Mouse (Mus musculus): ENCODE measurements at regions not wholly inside any gene's neighbourhood (a gene's known extent, or its start where the extent isn't known, plus 50 kb on each side); places are given as distances from the start of the nearest gene placed in this dataset.

DNA sequence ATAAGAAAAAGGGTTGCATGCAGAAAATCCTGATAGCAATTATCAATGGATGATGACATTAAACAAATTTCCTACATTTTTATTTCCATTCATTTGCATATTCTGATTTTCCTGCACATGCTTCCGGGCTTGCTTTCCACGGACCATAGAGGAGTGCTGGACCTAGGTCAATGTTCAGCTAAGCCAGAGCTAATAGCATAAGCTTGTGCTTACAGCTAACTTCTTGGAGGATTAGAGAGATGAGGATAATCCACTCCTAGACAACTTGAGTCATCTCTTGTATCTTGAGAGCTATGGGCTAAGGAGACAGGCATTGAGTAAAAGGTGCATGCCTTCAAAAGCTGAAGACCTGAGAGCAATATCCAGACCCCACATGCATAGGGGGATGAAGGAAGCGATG is 154.5 kb downstream of the Pfkfb3 start:
- H3K79me2 ChIP-seq (ENCODE audit: control insufficient read depth, insufficient read depth), result no peaks in the 10 kb centered on the region
- H3K36me3 ChIP-seq (ENCODE audit: control insufficient read depth, insufficient read depth), result no peaks in the 10 kb centered on the region
- TF ChIP-seq SRF (IDR thresholded peaks at IDR 0.05; ENCODE audit: control insufficient read depth, insufficient read length, low read depth) (no peak), CEBPB (IDR thresholded peaks at IDR 0.05; ENCODE audit: insufficient read depth, poor library complexity, severe bottlenecking) (no peak), MAX (IDR thresholded peaks at IDR 0.05; ENCODE audit: low read depth) (no peak)
- H3K27me3 ChIP-seq (ENCODE audit: control insufficient read depth, insufficient read depth, insufficient read length), result no peaks in the 10 kb centered on the region
- H3ac ChIP-seq (ENCODE audit: control insufficient read depth, insufficient read length), result no peak overlapping the region
- no peak overlapping the region for H3K4me3 ChIP-seq
- no peak overlapping the region for H3K4me2 ChIP-seq (ENCODE audit: low read depth)

DNA sequence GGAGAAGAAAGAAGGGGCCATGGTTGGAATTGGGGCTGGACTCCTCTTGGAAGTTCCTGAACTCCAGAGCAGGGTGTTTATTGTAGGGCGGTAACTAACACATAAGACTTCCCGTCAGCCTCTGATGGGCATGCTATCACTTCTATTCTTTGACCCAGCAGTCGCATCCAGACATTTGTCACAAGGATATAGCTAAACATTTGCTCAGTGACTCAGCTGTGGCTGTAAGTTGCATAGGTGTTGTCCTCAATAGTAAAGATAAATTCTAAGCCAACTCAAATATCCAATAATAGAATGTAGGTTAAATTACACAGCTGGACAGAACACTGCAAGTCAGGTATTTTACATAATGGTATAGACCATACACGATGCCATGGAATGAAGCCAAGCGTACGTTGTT is 154.9 kb downstream of the Pfkfb3 start:
- H3K4me2 ChIP-seq (ENCODE audit: low read depth), result no peak overlapping the region
- H3K36me3 ChIP-seq (ENCODE audit: control insufficient read depth, insufficient read depth), result no peaks in the 10 kb centered on the region
- TF ChIP-seq TCF12 (IDR thresholded peaks at IDR 0.05; ENCODE audit: insufficient read depth, poor library complexity, severe bottlenecking) (no peak), E2F4 (IDR thresholded peaks at IDR 0.05; ENCODE audit: insufficient read depth) (no peak), POLR2A (IDR thresholded peaks at IDR 0.05; ENCODE audit: insufficient read length, low read depth) (no peak), SRF (IDR thresholded peaks at IDR 0.05; ENCODE audit: control insufficient read depth, insufficient read length, low read depth) (no peak), POLR2AphosphoS2 (IDR thresholded peaks at IDR 0.05; ENCODE audit: insufficient read length, low read depth) (no peak)
- H3ac ChIP-seq (ENCODE audit: control insufficient read depth, insufficient read length), result no peak overlapping the region
- no peaks in the 10 kb centered on the region for H3K79me2 ChIP-seq (ENCODE audit: control insufficient read depth, insufficient read depth)
- no peaks in the 10 kb centered on the region for H3K27me3 ChIP-seq (ENCODE audit: control insufficient read depth, insufficient read depth, insufficient read length)
- no peak overlapping the region for H3K4me3 ChIP-seq

DNA sequence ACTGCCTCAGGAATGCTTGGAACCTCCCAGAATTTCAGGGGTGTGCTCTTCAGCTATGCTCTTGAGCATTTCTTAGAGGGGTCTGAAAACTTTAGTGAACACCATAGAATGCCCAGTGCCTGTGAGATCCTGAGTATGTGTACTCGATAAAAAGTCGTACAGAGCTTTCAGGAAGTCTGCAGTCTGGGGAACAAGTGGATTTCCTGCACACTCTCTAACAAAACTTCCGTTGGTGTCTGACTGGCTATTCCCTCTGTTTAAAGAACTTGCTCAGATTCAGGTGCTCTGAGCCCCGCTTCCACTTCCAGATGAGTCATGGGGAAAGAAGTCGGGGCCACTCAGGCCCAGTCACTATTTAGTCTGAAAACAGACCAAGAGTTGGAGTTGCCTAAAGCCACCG is 155.5 kb downstream of the Pfkfb3 start:
- H3K36me3 ChIP-seq (ENCODE audit: control insufficient read depth, insufficient read depth), result no peaks in the 10 kb centered on the region
- H3K27me3 ChIP-seq (ENCODE audit: control insufficient read depth, insufficient read depth, insufficient read length), result no peaks in the 10 kb centered on the region
- no peak overlapping the region for H3K4me2 ChIP-seq (ENCODE audit: low read depth)
- H3K4me3 ChIP-seq, result no peak overlapping the region
- H3K79me2 ChIP-seq (ENCODE audit: control insufficient read depth, insufficient read depth), result no peaks in the 10 kb centered on the region
- TF ChIP-seq POLR2AphosphoS2 (IDR thresholded peaks at IDR 0.05; ENCODE audit: insufficient read length, low read depth) (no peak), MAX (IDR thresholded peaks at IDR 0.05; ENCODE audit: low read depth) (no peak), TCF3 (IDR thresholded peaks at IDR 0.05; ENCODE audit: insufficient read length, low read depth) (no peak), MYOG (IDR thresholded peaks at IDR 0.05; ENCODE audit: control insufficient read depth in 1 of 3, insufficient read depth in 1 of 3, insufficient read length in 2 of 3, low read depth in 2 of 3) (no peak), REST (IDR thresholded peaks at IDR 0.05; ENCODE audit: insufficient read depth, insufficient read length) (no peak), TCF12 (IDR thresholded peaks at IDR 0.05; ENCODE audit: insufficient read depth, poor library complexity, severe bottlenecking) (no peak), SRF (IDR thresholded peaks at IDR 0.05; ENCODE audit: control insufficient read depth, insufficient read length, low read depth) (no peak), POLR2A (IDR thresholded peaks at IDR 0.05; ENCODE audit: insufficient read length, low read depth) (no peak), MYOD1 (IDR thresholded peaks at IDR 0.05; ENCODE audit: control insufficient read depth in 1 of 3, insufficient read length in 2 of 3, low read depth in 2 of 3) (no peak), E2F4 (IDR thresholded peaks at IDR 0.05; ENCODE audit: insufficient read depth) (no peak), CEBPB (IDR thresholded peaks at IDR 0.05; ENCODE audit: insufficient read depth, poor library complexity, severe bottlenecking) (no peak), USF1 (IDR thresholded peaks at IDR 0.05; ENCODE audit: low read depth) (no peak)
- H3ac ChIP-seq (ENCODE audit: control insufficient read depth, insufficient read length), result no peak overlapping the region

DNA sequence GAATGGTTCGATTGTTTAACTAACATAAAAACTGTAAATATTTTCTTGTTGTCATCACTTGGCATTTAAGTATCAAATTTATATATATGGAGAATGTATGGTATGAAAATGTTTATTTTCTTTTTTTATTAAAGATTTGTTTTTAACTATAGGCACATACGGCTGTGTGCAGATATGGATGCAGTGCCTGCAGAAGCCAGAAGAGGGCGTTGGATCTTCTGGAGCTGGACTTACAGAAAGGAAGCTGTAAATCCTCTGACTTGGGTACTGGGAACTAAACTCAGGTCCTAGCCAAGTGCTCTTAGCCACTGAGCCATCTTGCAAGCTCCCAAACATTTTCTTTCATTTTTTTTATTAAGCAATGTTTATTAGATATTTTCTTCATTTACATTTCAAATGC is 157.0 kb downstream of the Pfkfb3 start:
- no peaks in the 10 kb centered on the region for H3K79me2 ChIP-seq (ENCODE audit: control insufficient read depth, insufficient read depth)
- no peak overlapping the region for H3ac ChIP-seq (ENCODE audit: control insufficient read depth, insufficient read length)
- H3K4me3 ChIP-seq, result no peak overlapping the region
- no peak overlapping the region for H3K4me2 ChIP-seq (ENCODE audit: low read depth)
- H3K36me3 ChIP-seq (ENCODE audit: control insufficient read depth, insufficient read depth), result no peaks in the 10 kb centered on the region
- H3K27me3 ChIP-seq (ENCODE audit: control insufficient read depth, insufficient read depth, insufficient read length), result no peaks in the 10 kb centered on the region
- no peak for TF ChIP-seq POLR2AphosphoS2 (IDR thresholded peaks at IDR 0.05; ENCODE audit: insufficient read length, low read depth)
- TF ChIP-seq TCF12 (IDR thresholded peaks at IDR 0.05; ENCODE audit: insufficient read depth, poor library complexity, severe bottlenecking), result no peak
- no peak for TF ChIP-seq REST (IDR thresholded peaks at IDR 0.05; ENCODE audit: insufficient read depth, insufficient read length)
- TF ChIP-seq MAX (IDR thresholded peaks at IDR 0.05; ENCODE audit: low read depth), result no peak
- no peak for TF ChIP-seq E2F4 (IDR thresholded peaks at IDR 0.05; ENCODE audit: insufficient read depth)
- no peak for TF ChIP-seq SRF (IDR thresholded peaks at IDR 0.05; ENCODE audit: control insufficient read depth, insufficient read length, low read depth)
- TF ChIP-seq USF1 (IDR thresholded peaks at IDR 0.05; ENCODE audit: low read depth), result no peak
- no peak for TF ChIP-seq TCF3 (IDR thresholded peaks at IDR 0.05; ENCODE audit: insufficient read length, low read depth)
- no peak for TF ChIP-seq CEBPB (IDR thresholded peaks at IDR 0.05; ENCODE audit: insufficient read depth, poor library complexity, severe bottlenecking)

DNA sequence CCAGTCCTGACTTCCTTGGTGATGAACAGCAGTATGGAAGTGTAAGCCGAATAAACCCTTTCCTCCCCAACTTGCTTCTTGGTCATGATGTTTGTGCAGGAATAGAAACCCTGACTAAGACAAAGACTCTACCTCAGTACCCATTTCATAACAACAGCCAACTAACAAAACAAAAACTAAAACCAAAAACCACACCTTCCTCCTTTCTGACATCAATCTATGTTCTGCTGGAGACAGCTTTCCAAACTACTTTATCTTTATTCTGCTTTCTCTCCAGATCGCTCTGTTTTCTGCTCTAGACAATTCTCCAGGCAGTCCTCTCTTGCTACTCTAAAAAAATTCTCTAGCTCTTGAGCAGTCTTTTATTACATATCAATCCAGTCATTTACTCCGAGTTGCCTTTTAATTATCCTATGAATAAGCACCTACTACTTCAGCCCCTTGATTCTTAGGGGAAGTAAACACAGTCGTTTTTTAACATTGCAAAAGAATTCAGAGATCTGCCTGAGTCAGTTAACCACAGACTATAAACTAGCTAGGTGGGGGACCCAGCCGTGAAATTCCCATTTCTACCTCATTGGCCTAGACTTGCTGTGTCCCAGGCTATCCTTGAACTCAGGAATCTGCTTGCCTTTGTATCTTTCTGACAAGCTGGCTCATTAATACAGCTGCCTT is 159.1 kb downstream of the Pfkfb3 start:
- no peak overlapping the region for H3ac ChIP-seq (ENCODE audit: control insufficient read depth, insufficient read length)
- H3K4me3 ChIP-seq, result no peak overlapping the region
- TF ChIP-seq POLR2AphosphoS2 (IDR thresholded peaks at IDR 0.05; ENCODE audit: insufficient read length, low read depth) (no peak), SRF (IDR thresholded peaks at IDR 0.05; ENCODE audit: control insufficient read depth, insufficient read length, low read depth) (no peak), MAX (IDR thresholded peaks at IDR 0.05; ENCODE audit: low read depth) (no peak), POLR2A (IDR thresholded peaks at IDR 0.05; ENCODE audit: insufficient read length, low read depth) (no peak), MYOD1 (IDR thresholded peaks at IDR 0.05; ENCODE audit: control insufficient read depth in 1 of 3, insufficient read length in 2 of 3, low read depth in 2 of 3) (no peak), CEBPB (IDR thresholded peaks at IDR 0.05; ENCODE audit: insufficient read depth, poor library complexity, severe bottlenecking) (no peak), TCF12 (IDR thresholded peaks at IDR 0.05; ENCODE audit: insufficient read depth, poor library complexity, severe bottlenecking) (no peak), TCF3 (IDR thresholded peaks at IDR 0.05; ENCODE audit: insufficient read length, low read depth) (no peak), MYOG (IDR thresholded peaks at IDR 0.05; ENCODE audit: control insufficient read depth in 1 of 3, insufficient read depth in 1 of 3, insufficient read length in 2 of 3, low read depth in 2 of 3) (no peak)
- H3K4me2 ChIP-seq (ENCODE audit: low read depth), result no peak overlapping the region
- no peaks in the 10 kb centered on the region for H3K79me2 ChIP-seq (ENCODE audit: control insufficient read depth, insufficient read depth)
- H3K27me3 ChIP-seq (ENCODE audit: control insufficient read depth, insufficient read depth, insufficient read length), result no peaks in the 10 kb centered on the region
- no peaks in the 10 kb centered on the region for H3K36me3 ChIP-seq (ENCODE audit: control insufficient read depth, insufficient read depth)
